In the genomic region with DNA sequence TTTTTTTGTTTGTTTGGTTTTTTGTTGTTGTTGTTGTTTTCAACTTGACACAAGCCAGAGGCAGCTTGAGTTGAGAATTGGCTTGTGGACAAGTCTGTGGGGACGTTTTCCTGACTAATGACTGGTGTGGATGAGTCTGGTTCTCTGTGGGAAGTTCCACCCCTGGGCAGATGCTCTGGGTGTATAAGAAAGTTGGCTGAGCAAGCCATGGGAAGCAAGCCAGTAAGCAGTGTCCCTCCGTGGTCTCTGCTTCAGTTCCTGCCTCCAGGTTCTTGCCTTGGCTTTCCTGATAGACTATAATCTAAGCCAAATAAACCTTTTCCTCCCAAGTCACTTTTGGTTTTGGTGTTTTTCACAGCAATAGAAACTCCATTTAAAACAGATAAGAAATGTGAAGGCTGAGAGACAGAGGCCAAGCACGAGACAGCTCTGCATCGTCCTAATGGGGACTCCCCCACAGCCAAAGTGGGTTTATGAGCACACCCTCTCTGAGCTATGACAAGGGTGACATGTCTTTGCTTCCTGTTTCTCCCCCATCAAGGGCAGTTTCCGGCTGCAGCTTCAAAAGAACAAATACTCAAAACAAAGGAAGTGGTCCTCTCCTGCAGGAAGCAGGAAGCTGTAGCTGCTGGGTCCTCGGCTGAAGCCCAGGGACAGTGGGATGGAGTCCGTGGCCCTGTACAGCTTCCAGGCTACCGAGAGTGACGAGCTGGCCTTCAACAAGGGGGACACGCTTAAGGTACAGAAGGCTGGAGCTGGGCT, we compare ENCODE assay signal across 8 mouse cellular contexts. TPM values are rescaled to one million over a fixed set of nuclear protein-coding genes. Genes with fewer than 3 reads are reported as not detected.
A peak's percentile ranks its signal among the peaks of the same experiment; 100 is the strongest.
DNase-seq lines count a peak whose midpoint lies in the region; ATAC-seq and TF ChIP-seq lines count a peak whose summit lies in the region.

Grap (plus strand) TSS at position 580 of the 762 bp plus-strand sequence.

- peak; percentile 58; the same call in 1 of the 2 replicates for TF ChIP-seq EP300 in heart, adult 2 months (IDR thresholded peaks at IDR 0.05; ENCODE audit: insufficient read depth, low read depth, low read length)

- no peaks in the 10 kb centered on the region for H3K9me3 ChIP-seq in hindbrain, embryonic 10.5 days
- H3K9me3 ChIP-seq in hindbrain, embryonic 11.5 days (ENCODE audit: control insufficient read depth, low read length): no peaks in the 10 kb centered on the region

- H3K4me3 ChIP-seq in hindbrain, embryonic 10.5 days: peak within 1 kb of the TSS; percentile 27
- no peak within 1 kb of the TSS for H3K4me3 ChIP-seq in hindbrain, embryonic 11.5 days (ENCODE audit: low read depth, low read length)
- peak within 1 kb of the TSS; percentile 59 for H3K4me3 ChIP-seq in heart, adult 2 months

- no peak for DNase-seq in hindbrain, embryonic 10.5 days (ENCODE audit: low spot score)
- DNase-seq in hindbrain, embryonic 11.5 days (ENCODE audit: low spot score): no peak
- peak; percentile 65 to 71 for DNase-seq in heart, adult 2 months
- DNase-seq in kidney, adult 8-10 months: peak; percentile 44 to 54
- DNase-seq in lung, postnatal 25 days (ENCODE audit: low spot score): peak; percentile 87
- no peak for DNase-seq in right cerebral cortex, postnatal 36 days (ENCODE audit: low spot score in 2 of 2)
- no peak for DNase-seq in cerebellum, adult 18-20 months

- peak; percentile 66; the same call in 1 of the 2 replicates for TF ChIP-seq POLR2A in heart, adult 2 months (IDR thresholded peaks at IDR 0.05; ENCODE audit: insufficient read depth, low read depth, low read length)

- 73% methylated on average over 10 of the region's 10 CpGs for WGBS in hindbrain, embryonic 10.5 days
- WGBS in hindbrain, embryonic 11.5 days: 68% methylated on average over 10 of the region's 10 CpGs
- 31% methylated on average over 10 of the region's 10 CpGs for WGBS in heart, adult 2 months

- 0 out of 2 replicates have a peak, but pooled peaks cover 11% of the 10 kb centered on the region for H3K4me1 ChIP-seq in hindbrain, embryonic 10.5 days (replicated peaks)
- H3K4me1 ChIP-seq in hindbrain, embryonic 11.5 days (replicated peaks; ENCODE audit: control insufficient read depth, insufficient read depth, low read length): no peaks in the 10 kb centered on the region
- peaks cover 10% of the 10 kb centered on the region for H3K4me1 ChIP-seq in heart, adult 2 months (ENCODE audit: control insufficient read depth, insufficient read depth, low read length)

- no peak for ATAC-seq in hindbrain, embryonic 11.5 days (ENCODE audit: low FRiP score)
- no peak for ATAC-seq in megakaryocyte-erythroid progenitor cell, adult 5-6 weeks (replicated peaks; ENCODE audit: low FRiP score, low TSS enrichment, poor library complexity, severe bottlenecking)

- H3K4me2 ChIP-seq in hindbrain, embryonic 11.5 days (replicated peaks; ENCODE audit: low read depth, low read length): no peak within 1 kb of the TSS

- no peaks in the 10 kb centered on the region for H3K36me3 ChIP-seq in hindbrain, embryonic 10.5 days
- no peaks in the 10 kb centered on the region for H3K36me3 ChIP-seq in hindbrain, embryonic 11.5 days (ENCODE audit: control insufficient read depth, insufficient read depth, low read length)
- no peaks in the 10 kb centered on the region for H3K36me3 ChIP-seq in heart, adult 2 months (ENCODE audit: control insufficient read depth, insufficient read depth, low read length)

- no peak for TF ChIP-seq CTCF in heart, adult 2 months (IDR thresholded peaks at IDR 0.05)

- peak within 1 kb of the TSS; percentile 45; the same call in 1 of the 2 replicates for H3K27ac ChIP-seq in hindbrain, embryonic 10.5 days
- no peak within 1 kb of the TSS for H3K27ac ChIP-seq in hindbrain, embryonic 11.5 days (ENCODE audit: low read depth, low read length)
- H3K27ac ChIP-seq in heart, adult 2 months: peak within 1 kb of the TSS; percentile 81

- no peaks in the 10 kb centered on the region for H3K27me3 ChIP-seq in hindbrain, embryonic 10.5 days (ENCODE audit: insufficient read depth, poor library complexity, severe bottlenecking)
- H3K27me3 ChIP-seq in hindbrain, embryonic 11.5 days (ENCODE audit: control insufficient read depth, insufficient read depth, low read length): no peaks in the 10 kb centered on the region
- H3K27me3 ChIP-seq in heart, adult 2 months (ENCODE audit: control insufficient read depth, insufficient read depth, low read length): no peaks in the 10 kb centered on the region

- no peak within 1 kb of the TSS for H3K9ac ChIP-seq in hindbrain, embryonic 11.5 days (ENCODE audit: low read depth, low read length)
- H3K9ac ChIP-seq in heart, adult 2 months (ENCODE audit: low read depth, low read length): peak within 1 kb of the TSS; percentile 54

- intact Hi-C loops in heart, adult 2 months (cut with DNase I): no loop called here

- no peaks in the 10 kb centered on the region for H3K79me2 ChIP-seq in heart, adult 2 months (replicated peaks; ENCODE audit: control insufficient read depth, insufficient read depth, low read length)

RNA-seq across cellular contexts. Expression of gene Grap, which starts in this region (rescaled TPM):
- 7.8 and 8.6 TPM in 2 replicates for polyA plus RNA-seq in hindbrain, embryonic 10.5 days (2016; fragmentation: Nextera tagmentation; extraction: Ambion mirVana)
- polyA plus RNA-seq in hindbrain, embryonic 11.5 days (2014; fragmentation: Nextera tagmentation; extraction: Ambion mirVana): 5.3 and 6.8 TPM in 2 replicates
- total RNA-seq in heart, adult 2 months (2021): 10 to 100 TPM; 10.6 to 11.3 TPM
- 10.5 and 11.7 TPM in 2 replicates for polyA plus RNA-seq in heart, adult 2 months (2012; rRNA removed)
- 2.2 and 2.4 TPM in 2 replicates for total RNA-seq in megakaryocyte-erythroid progenitor cell, adult 5-6 weeks (2014; fragmentation: Nextera tagmentation)
- 1.3 TPM in 1 of 2 replicates, not detected in the other for total RNA-seq in megakaryocyte-erythroid progenitor cell, adult 5-6 weeks (2017)

Comparison
In these comparisons a context has a peak if more than half of its experiments do, and no peak if none do; other contexts are left out.
1. DNase-seq: peak in heart, adult 2 months (2 of 2), kidney, adult 8-10 months (2 of 2) and lung, postnatal 25 days (single experiment); none in hindbrain, embryonic 10.5 days (single experiment), hindbrain, embryonic 11.5 days (single experiment), right cerebral cortex, postnatal 36 days (0 of 2) and cerebellum, adult 18-20 months (0 of 2).